Comparison of ENCODE assay signal across 16 mouse cellular contexts in genomic region chr13:84624691-84625090, GRCm38 (mm10).
A peak's percentile ranks its signal among the peaks of the same experiment; 100 is the strongest.
DNase-seq lines count a peak whose midpoint lies in the region; ATAC-seq lines count a peak whose summit lies in the region.
"Had no signal": no experiment of that assay in that cellular context is flagged by ENCODE, and none has a peak within 500 bp of the region (broad histone marks: within the 10 kb centered on the region; RNA-seq: fewer than 3 reads in every experiment).

No protein-coding gene starts in this region.

- no peak overlapping the region for H3K9ac ChIP-seq in forebrain, embryonic 11.5 days (ENCODE audit: low read length)
- no peak overlapping the region for H3K9ac ChIP-seq in midbrain, embryonic 16.5 days (ENCODE audit: low read depth, low read length)
- H3K9ac ChIP-seq in midbrain, embryonic 15.5 days, result no peak overlapping the region
- H3K9ac ChIP-seq in forebrain, embryonic 15.5 days (replicated peaks), result no peak overlapping the region

- no peak overlapping the region for H3K4me2 ChIP-seq in forebrain, embryonic 11.5 days (ENCODE audit: low read depth, low read length, severe bottlenecking)
- H3K4me2 ChIP-seq in midbrain, embryonic 16.5 days (ENCODE audit: low read length), result no peak overlapping the region
- no peak overlapping the region for H3K4me2 ChIP-seq in midbrain, embryonic 15.5 days
- H3K4me2 ChIP-seq in forebrain, embryonic 15.5 days (replicated peaks), result no peak overlapping the region

- H3K4me3 ChIP-seq in forebrain, embryonic 10.5 days, result no peak overlapping the region
- H3K4me3 ChIP-seq in forebrain, embryonic 11.5 days (ENCODE audit: low read depth, low read length), result no peak overlapping the region
- H3K4me3 ChIP-seq in midbrain, embryonic 16.5 days (ENCODE audit: low read depth, low read length), result no peak overlapping the region
- no peak overlapping the region for H3K4me3 ChIP-seq in midbrain, embryonic 15.5 days
- no peak overlapping the region for H3K4me3 ChIP-seq in forebrain, embryonic 15.5 days

- 88% methylated on average over 5 of the region's 5 CpGs for WGBS in forebrain, embryonic 10.5 days
- 79% methylated on average over 5 of the region's 5 CpGs for WGBS in forebrain, embryonic 11.5 days
- 55% methylated on average over 5 of the region's 5 CpGs for WGBS in midbrain, embryonic 16.5 days
- 56% methylated on average over 5 of the region's 5 CpGs for WGBS in midbrain, embryonic 15.5 days
- 56% methylated on average over 5 of the region's 5 CpGs for WGBS in forebrain, embryonic 15.5 days

- no peak for DNase-seq in forebrain, embryonic 10.5 days (ENCODE audit: extremely low spot score, low spot score)
- no peak for DNase-seq in forebrain, embryonic 11.5 days (ENCODE audit: low spot score)
- peak; percentile 19 to 53 for DNase-seq in layer of hippocampus, postnatal 10 days (ENCODE audit: low spot score in 2 of 2)
- DNase-seq in embryo, embryonic 10.5 days (ENCODE audit: low spot score), result no peak
- DNase-seq: cerebellum, adult 18-20 months; heart, adult 11 months; kidney, adult 18-20 months; kidney, postnatal 25 days; liver; lung, adult 2 months; lung, postnatal 4 days; thymus, postnatal 25 days had no signal

- no peaks in the 10 kb centered on the region for H3K9me3 ChIP-seq in forebrain, embryonic 10.5 days
- H3K9me3 ChIP-seq in forebrain, embryonic 11.5 days (ENCODE audit: control insufficient read depth, low read length), result no peaks in the 10 kb centered on the region
- no peaks in the 10 kb centered on the region for H3K9me3 ChIP-seq in midbrain, embryonic 16.5 days (replicated peaks; ENCODE audit: control insufficient read depth, low read length, poor library complexity, severe bottlenecking)
- H3K9me3 ChIP-seq in midbrain, embryonic 15.5 days, result no peaks in the 10 kb centered on the region
- H3K9me3 ChIP-seq in forebrain, embryonic 15.5 days, result no peaks in the 10 kb centered on the region

- ATAC-seq in forebrain, embryonic 11.5 days (replicated peaks; ENCODE audit: low FRiP score), result no peak
- ATAC-seq in midbrain, embryonic 16.5 days, result no peak
- no peak; the same call in 1 of the 2 replicates for ATAC-seq in midbrain, embryonic 15.5 days (replicated peaks)
- ATAC-seq in forebrain, embryonic 15.5 days (replicated peaks), result 0 out of 2 replicates have a peak, but pooled peaks have one; percentile 53
- ATAC-seq: Patski had no signal

- H3K4me1 ChIP-seq in forebrain, embryonic 10.5 days, result peaks cover 20% of the 10 kb centered on the region
- no peaks in the 10 kb centered on the region; the same call in 1 of the 2 replicates for H3K4me1 ChIP-seq in forebrain, embryonic 11.5 days (replicated peaks; ENCODE audit: control insufficient read depth, insufficient read depth, low read length)
- no peaks in the 10 kb centered on the region for H3K4me1 ChIP-seq in midbrain, embryonic 16.5 days (ENCODE audit: control insufficient read depth, insufficient read depth, low read length)
- H3K4me1 ChIP-seq in midbrain, embryonic 15.5 days, result no peaks in the 10 kb centered on the region
- H3K4me1 ChIP-seq in forebrain, embryonic 15.5 days, result peaks cover 13% of the 10 kb centered on the region; the same call in 1 of the 2 replicates

- peaks cover under 1% of the 10 kb centered on the region; the same call in 1 of the 2 replicates for H3K27me3 ChIP-seq in forebrain, embryonic 10.5 days (ENCODE audit: poor library complexity, severe bottlenecking)
- no peaks in the 10 kb centered on the region for H3K27me3 ChIP-seq in forebrain, embryonic 11.5 days (ENCODE audit: control insufficient read depth, insufficient read depth, low read length)
- H3K27me3 ChIP-seq in midbrain, embryonic 16.5 days (ENCODE audit: control insufficient read depth, insufficient read depth, low read depth, low read length), result no peaks in the 10 kb centered on the region
- H3K27me3 ChIP-seq in midbrain, embryonic 15.5 days (replicated peaks), result no peaks in the 10 kb centered on the region
- H3K27me3 ChIP-seq in forebrain, embryonic 15.5 days, result no peaks in the 10 kb centered on the region
- H3K27me3 ChIP-seq: Patski had no signal

- no peaks in the 10 kb centered on the region for H3K36me3 ChIP-seq in forebrain, embryonic 10.5 days (replicated peaks)
- H3K36me3 ChIP-seq in forebrain, embryonic 11.5 days (ENCODE audit: control insufficient read depth, insufficient read depth, low read length), result no peaks in the 10 kb centered on the region
- H3K36me3 ChIP-seq in midbrain, embryonic 16.5 days (ENCODE audit: control insufficient read depth, insufficient read depth, low read length), result no peaks in the 10 kb centered on the region
- H3K36me3 ChIP-seq in midbrain, embryonic 15.5 days (replicated peaks), result no peaks in the 10 kb centered on the region
- H3K36me3 ChIP-seq in forebrain, embryonic 15.5 days, result no peaks in the 10 kb centered on the region

- H3K27ac ChIP-seq in forebrain, embryonic 10.5 days, result peak overlapping the region; percentile 66
- H3K27ac ChIP-seq in forebrain, embryonic 11.5 days (ENCODE audit: low read depth, low read length), result no peak overlapping the region
- H3K27ac ChIP-seq in midbrain, embryonic 16.5 days (ENCODE audit: low read length), result peak overlapping the region; percentile 28; the same call in 1 of the 2 replicates
- H3K27ac ChIP-seq in midbrain, embryonic 15.5 days, result no peak overlapping the region
- peak overlapping the region; percentile 14; the same call in 1 of the 2 replicates for H3K27ac ChIP-seq in forebrain, embryonic 15.5 days (replicated peaks)

Comparison
In these comparisons a context has a peak if more than half of its experiments do, and no peak if none do; other contexts are left out.
1. H3K27ac ChIP-seq: peak in forebrain, embryonic 10.5 days (single experiment), midbrain, embryonic 16.5 days (single experiment) and forebrain, embryonic 15.5 days (single experiment); none in forebrain, embryonic 11.5 days (single experiment) and midbrain, embryonic 15.5 days (single experiment).
2. DNase-seq: peak in layer of hippocampus, postnatal 10 days (2 of 2); none in forebrain, embryonic 10.5 days (single experiment), forebrain, embryonic 11.5 days (single experiment) and embryo, embryonic 10.5 days (single experiment).